Mouse (Mus musculus) forelimb bud, embryonic 11.5 days (tissue): ENCODE measurements at regions not wholly inside any gene's neighbourhood (a gene's known extent, or its start where the extent isn't known, plus 50 kb on each side); places are given as distances from the start of the nearest gene placed in this dataset.
"Not testable (repeated sequence)": the region's sequence is repeated elsewhere in the genome, so short reads cannot be mapped to it uniquely, and the experiment has no call there.

ENCODE experiments used
- DNase-seq: peaks from one replicate; pipeline ENCODE4 v3.0.0-alpha.2; 2012; ENCODE audit warnings: low read depth, low spot score

DNA sequence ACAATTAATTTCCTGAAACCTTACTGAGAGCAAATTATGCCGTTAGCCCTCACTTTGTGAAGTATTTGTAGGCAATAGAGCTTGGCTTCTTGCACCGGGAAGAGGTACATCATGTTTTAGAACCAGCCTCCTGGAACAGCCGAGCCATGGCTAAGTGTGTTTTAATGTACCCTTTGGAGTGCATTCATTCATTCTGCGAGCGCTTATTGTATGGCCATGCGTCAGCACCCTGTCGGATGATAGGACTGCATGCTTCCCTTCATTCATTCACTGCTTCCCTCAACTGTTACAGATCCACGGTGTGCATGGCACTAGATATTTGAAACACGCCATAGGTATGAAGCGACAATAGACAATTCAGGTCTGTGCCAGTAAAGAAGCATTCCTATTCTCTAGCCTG is 409.4 kb upstream of the Ercc4 start:
- no peak for DNase-seq

DNA sequence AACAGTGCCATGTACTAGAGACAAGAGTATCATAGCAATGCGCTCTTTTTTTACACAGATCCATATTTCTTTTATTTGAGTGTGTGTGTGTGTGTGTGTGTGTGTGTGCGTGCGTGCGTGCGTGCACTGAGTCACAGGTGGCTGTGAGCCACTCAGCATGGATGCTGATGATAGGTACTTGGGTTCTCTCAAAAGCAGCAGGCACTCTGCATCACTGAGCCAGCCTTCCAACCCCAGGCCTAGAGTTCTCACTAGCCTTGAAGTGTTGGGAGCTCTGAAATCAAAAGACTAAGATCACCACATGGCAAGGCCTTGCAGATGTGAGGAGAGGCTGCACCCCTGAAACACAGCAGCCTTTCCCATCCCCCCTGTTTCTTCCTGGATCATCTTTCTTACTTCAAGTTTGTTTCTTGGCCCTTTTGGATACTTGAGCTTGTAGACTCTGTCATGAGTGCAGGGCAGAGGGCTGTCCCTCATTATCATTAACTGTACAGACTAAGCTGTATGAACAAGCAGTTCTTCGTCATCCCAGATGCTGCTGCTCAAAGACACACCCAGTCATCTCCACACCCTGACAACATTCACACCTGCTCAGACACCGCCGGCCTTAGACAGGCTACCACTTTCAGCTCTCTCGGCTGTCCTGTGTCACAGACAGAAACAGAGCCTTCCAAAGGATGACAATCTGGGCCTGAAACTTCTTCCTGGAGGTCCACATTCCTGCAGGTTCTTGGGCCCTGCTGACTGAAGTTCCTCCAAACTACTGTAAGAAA is 405.5 kb upstream of the Ercc4 start:
- DNase-seq = no peak

- no peak for DNase-seq
These were observed 402.6 kb upstream of the Ercc4 start for GRCm38 (mm10) chr16:12706907-12707306.

DNA sequence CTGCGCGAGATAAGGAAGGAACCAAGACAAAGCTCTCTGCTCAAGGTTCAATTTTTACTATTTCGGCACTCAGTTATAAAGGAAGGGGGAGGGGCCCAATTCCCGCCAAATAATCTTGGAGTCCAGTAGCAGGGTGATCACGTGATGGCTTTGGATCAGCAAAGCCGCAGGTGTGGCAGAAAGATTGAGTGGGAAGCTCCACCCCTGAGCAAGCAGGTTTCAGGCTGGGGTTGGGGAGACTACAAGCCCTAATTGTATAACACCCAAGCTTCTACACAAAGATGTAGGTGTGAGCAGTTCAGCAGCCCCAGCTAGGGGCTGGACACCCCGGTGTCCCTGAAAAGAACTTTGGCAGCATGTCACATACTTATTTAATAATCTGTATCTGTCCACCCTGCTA is 388.1 kb upstream of the Ercc4 start:
- not testable (repeated sequence) for DNase-seq

GRCm38 (mm10) chr16:12726043-12726442 is 383.4 kb upstream of the Ercc4 start:
- no peak for DNase-seq

- not testable (repeated sequence) for DNase-seq
These were observed 379.2 kb upstream of the Ercc4 start for GRCm38 (mm10) chr16:12730167-12730730.

GRCm38 (mm10) chr16:12731588-12731987 is 377.9 kb upstream of the Ercc4 start:
- DNase-seq = no peak

GRCm38 (mm10) chr16:12742472-12742871 is 367.0 kb upstream of the Ercc4 start:
- no peak for DNase-seq

DNA sequence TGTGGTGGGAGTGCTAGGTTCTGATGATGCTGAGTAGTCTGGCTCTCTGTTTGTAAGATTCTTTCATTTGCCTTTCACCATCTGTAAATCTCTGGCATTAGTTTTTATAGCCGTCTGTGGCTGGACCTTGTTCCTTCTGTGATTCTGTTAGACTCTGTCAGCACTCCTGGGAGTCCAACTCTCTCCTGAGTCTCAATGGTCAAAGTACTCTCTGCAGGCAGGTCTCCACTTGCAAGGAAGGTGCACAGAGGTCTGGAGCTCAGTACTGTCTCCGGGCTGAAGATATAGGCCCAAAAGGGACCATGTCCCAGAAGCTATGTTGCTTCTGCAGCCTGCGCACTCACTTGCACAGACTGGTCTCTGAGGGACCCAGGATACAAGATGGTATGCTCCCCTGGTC is 356.3 kb upstream of the Ercc4 start:
- DNase-seq = no peak

GRCm38 (mm10) chr16:12754361-12754760 is 355.1 kb upstream of the Ercc4 start:
- DNase-seq = no peak

DNA sequence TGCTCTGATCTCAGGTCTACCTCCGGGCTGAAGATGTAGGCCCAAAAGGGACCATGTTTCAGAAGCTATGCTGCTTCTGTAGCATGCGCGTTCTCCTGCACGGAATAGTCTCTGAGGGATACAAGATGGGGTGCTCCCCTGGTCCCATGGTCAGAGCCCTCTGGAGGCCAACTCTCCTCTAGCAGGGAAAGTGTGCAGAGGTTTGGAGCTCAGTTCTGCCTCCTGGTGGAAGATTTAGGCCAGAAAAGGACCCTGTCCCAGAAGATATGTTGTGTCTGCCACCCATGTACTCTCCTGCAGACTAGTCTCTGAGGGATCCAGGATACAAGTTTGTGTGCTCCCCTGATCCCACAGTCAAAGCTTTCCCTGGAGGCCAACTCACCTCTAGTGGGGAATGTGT is 350.9 kb upstream of the Ercc4 start:
- peak; percentile 8 for DNase-seq

GRCm38 (mm10) chr16:12764166-12764565 is 345.3 kb upstream of the Ercc4 start:
- DNase-seq = no peak

DNA sequence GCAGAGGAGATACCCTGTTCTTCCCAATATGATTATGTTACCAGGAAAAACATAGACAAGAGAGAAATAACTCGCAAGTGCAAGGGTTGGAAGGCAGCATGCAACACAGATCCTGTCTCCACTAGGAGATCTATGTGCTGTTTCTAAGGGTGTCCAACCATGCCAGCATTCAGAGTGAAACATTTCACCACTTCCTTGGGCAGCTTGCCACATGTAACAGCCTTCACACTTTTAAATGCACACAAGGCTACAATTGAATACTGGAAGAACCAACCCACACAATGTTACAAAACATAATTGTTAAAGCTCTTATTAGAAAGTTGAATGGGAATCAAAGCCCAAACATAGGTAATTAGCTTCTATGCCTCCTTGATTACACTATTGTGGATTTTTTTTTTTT is 344.9 kb upstream of the Ercc4 start:
- no peak for DNase-seq

GRCm38 (mm10) chr16:12766846-12767245 is 342.6 kb upstream of the Ercc4 start:
- no peak for DNase-seq

- DNase-seq = no peak
These were observed 341.2 kb upstream of the Ercc4 start for GRCm38 (mm10) chr16:12768161-12768895.

GRCm38 (mm10) chr16:12770482-12770881 is 339.0 kb upstream of the Ercc4 start:
- no peak for DNase-seq

DNA sequence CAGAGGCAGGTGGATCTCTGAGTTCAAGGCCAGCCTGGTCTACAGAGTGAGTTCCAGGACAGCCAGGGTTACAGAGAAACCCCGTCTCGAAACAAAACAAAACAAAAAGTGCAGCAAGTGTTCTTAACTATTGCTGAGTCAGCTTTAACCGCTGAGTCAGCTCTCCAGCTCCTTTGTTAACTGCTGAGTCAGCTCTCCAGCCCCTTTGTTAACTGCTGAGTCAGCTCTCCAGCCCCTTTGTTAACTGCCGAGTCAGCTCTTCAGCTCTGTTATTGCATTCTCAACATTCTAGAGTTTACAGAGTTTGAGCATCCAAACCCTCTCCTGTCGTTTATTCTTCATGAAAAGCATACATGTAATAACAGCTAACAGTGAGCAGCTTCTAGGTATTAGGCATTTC is 336.9 kb upstream of the Ercc4 start:
- DNase-seq = no peak

- no peak for DNase-seq
These were observed 333.6 kb upstream of the Ercc4 start for GRCm38 (mm10) chr16:12775876-12776275.

DNA sequence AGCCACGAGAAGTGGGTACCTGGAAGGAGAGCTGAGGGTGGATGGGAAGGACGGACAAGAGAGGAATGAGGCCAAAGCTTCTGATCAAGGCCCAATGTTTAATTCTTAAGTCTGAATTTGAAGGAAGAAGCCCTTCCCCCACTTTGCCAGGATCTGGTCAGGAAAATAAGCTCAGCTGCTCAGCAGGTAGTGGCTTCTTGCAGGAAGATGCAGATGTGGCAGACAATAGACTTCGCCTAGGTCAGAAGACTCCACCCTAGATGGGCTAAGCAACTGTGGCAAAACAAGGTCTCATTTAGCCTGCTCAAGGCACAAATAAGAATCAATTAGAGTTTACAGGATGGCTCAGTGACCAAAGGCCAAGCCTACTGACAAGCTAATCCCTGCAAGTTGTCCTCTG is 330.4 kb upstream of the Ercc4 start:
- no peak for DNase-seq

DNA sequence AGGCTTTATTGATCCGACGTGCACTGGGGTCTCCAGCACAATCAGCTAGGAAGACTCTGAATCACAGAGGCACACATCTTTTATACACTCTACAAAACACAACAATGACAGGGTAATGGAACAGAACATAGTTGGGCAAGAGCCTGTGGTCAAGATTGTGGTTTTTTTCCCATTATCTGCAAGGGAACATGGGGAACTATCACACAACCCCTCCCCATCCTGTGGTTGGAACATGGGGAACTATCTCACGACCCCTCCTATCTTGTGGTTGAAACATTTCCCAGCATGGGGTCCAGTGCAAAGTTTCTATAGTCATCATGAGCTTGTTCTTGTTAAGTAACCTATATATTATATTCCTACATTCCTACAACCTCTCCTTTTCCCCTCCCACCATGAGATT is 328.8 kb upstream of the Ercc4 start:
- DNase-seq = no peak

DNA sequence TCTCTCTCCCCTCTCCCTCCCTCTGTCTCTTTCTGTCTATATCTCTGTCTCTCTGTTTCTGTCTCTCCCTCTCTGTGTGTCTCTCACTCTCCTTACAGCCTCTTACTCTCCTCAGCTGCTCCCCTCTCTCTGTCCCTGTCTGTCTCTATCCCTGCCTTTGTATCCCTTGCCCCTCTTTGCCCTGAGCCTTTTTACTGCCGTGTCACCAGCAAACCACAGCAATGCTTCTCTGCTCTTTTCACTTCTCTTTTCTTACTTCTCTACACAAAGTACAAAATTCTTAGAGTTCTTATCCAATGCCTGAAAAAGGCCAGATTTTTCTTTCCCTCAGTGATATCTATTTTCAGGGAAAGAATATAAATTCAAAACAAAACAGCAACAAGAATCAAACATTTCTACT is 323.7 kb upstream of the Ercc4 start:
- DNase-seq = no peak

DNA sequence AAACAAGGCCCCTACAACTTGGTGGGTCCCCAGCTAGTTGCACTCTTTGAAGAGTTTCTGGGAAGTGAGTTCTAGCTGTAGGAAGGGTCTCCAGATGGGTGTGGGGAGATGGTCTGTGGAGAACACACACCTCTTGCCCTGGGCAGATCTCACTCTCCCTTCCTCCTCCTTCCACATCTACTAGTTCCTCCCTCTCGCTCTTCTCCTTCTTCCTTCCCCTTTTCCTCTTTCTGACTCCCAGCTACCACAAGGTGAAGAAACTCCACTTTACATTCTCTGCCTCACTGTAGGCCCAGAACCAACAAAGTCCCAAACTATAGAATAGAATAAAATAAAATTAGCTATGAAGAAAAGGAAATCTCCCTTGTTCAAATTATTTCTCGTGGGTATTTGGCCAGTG is 311.0 kb upstream of the Ercc4 start:
- no peak for DNase-seq

GRCm38 (mm10) chr16:12800181-12800580 is 309.3 kb upstream of the Ercc4 start:
- DNase-seq = no peak
